Mouse (Mus musculus) neural tube, embryonic 13.5 days (tissue): ENCODE data around the gene Kcnj14. TPM values are rescaled to one million over a fixed set of nuclear protein-coding genes. Genes with fewer than 3 reads are reported as not detected.

Experiments used
- ATAC-seq: fragments of 200-750 bp; cut with Nextera tagmentation; 2 replicates; pipeline ENCODE4 v1.8.0; 2017; ENCODE audit warnings: low read depth, mild to moderate bottlenecking, moderate TSS enrichment, moderate library complexity
- H3K27ac ChIP-seq: fragments of 300-500 bp; sonication (generic); replicated peaks from 2 replicates; pipeline ENCODE4 v1.5.1; 2015; ENCODE audit warnings: moderate library complexity, mild to moderate bottlenecking, inconsistent platforms
- H3K27me3 ChIP-seq: fragments of 300-500 bp; sonication (generic); 2 replicates; pipeline ENCODE4 v1.6.1; 2015; ENCODE audit warnings: mild to moderate bottlenecking, inconsistent platforms
- H3K36me3 ChIP-seq: fragments of 300-500 bp; sonication (generic); 2 replicates; pipeline ENCODE4 v1.6.1; 2015; ENCODE audit warnings: mild to moderate bottlenecking, inconsistent platforms
- H3K4me1 ChIP-seq: fragments of 300-500 bp; sonication (generic); replicated peaks from 2 replicates; pipeline ENCODE4 v1.6.1; 2015; ENCODE audit warnings: inconsistent platforms
- H3K4me2 ChIP-seq: fragments of 300-500 bp; sonication (generic); 2 replicates; pipeline ENCODE4 v1.6.1; 2015; ENCODE audit warnings: inconsistent platforms, mild to moderate bottlenecking, moderate library complexity
- H3K4me3 ChIP-seq: fragments of 300-500 bp; sonication (generic); 2 replicates; pipeline ENCODE4 v1.5.1; 2015; ENCODE audit warnings: mild to moderate bottlenecking, inconsistent platforms
- H3K9ac ChIP-seq: fragments of 300-500 bp; sonication (generic); 2 replicates; pipeline ENCODE4 v1.6.1; 2015; ENCODE audit warnings: moderate library complexity, mild to moderate bottlenecking, inconsistent platforms
- H3K9me3 ChIP-seq: fragments of 300-500 bp; sonication (generic); 2 replicates; pipeline ENCODE4 v1.6.1; 2016; ENCODE audit warnings: inconsistent platforms
- WGBS: fragments of 180-500 bp; shearing (Covaris S2); methylation state at CpG from one replicate; pipeline ENCODE4 v1.1.7; 2015; 5-methylcytosine and 5-hydroxymethylcytosine counted together
- polyA plus RNA-seq: library from polyadenylated mRNA; unstranded; fragments of >200 nt; fragmentation: Nextera tagmentation; extraction: Ambion mirVana; gene quantifications from 2 replicates; pipeline ENCODE4 v1.2.1, GENCODE M21; 2015

The Kcnj14 gene
- polyA plus RNA-seq, 1 experiment from 2014 or later, result 0.93 TPM

GRCm38 (mm10) chr7:45787642-45788041, 36.9 kb downstream of the Kcnj14 start:
- Histone ChIP-seq H3K27me3 (peaks cover 3% of the 10 kb centered on the region), H3K27ac (peak overlapping the region; percentile 7; the same call in 1 of the 2 replicates), H3K9ac (peak overlapping the region; percentile 97; the same call in 1 of the 2 replicates), H3K36me3 (peaks cover 56% of the 10 kb centered on the region), H3K4me2 (peak overlapping the region; percentile 92), H3K9me3 (no peaks in the 10 kb centered on the region), H3K4me1 (peaks cover 43% of the 10 kb centered on the region), H3K4me3 (peak overlapping the region; percentile 83)
- WGBS, result 86% methylated on average over 22 of the region's 22 CpGs
- ATAC-seq, result no peak

- Histone ChIP-seq H3K27ac (peak overlapping the region; percentile 98), H3K4me2 (peak overlapping the region; percentile 92), H3K9me3 (no peaks in the 10 kb centered on the region), H3K4me1 (peaks cover 43% of the 10 kb centered on the region), H3K27me3 (peaks cover 6% of the 10 kb centered on the region), H3K4me3 (peak overlapping the region; percentile 83), H3K9ac (peak overlapping the region; percentile 97), H3K36me3 (peaks cover 48% of the 10 kb centered on the region)
- ATAC-seq, result peak; percentile 14; the same call in 1 of the 2 replicates
- WGBS, result 6% methylated on average over 17 of the region's 17 CpGs
Observed at GRCm38 (mm10) chr7:45786661-45787413, 37.7 kb downstream of the Kcnj14 start.

GRCm38 (mm10) chr7:45786136-45786578, 38.4 kb downstream of the Kcnj14 start:
- Histone ChIP-seq H3K4me2 (peak overlapping the region; percentile 92), H3K36me3 (peaks cover 41% of the 10 kb centered on the region), H3K9ac (peak overlapping the region; percentile 97), H3K27ac (peak overlapping the region; percentile 98), H3K4me3 (peak overlapping the region; percentile 83), H3K9me3 (no peaks in the 10 kb centered on the region), H3K27me3 (peaks cover 6% of the 10 kb centered on the region), H3K4me1 (peaks cover 43% of the 10 kb centered on the region)
- ATAC-seq, result peak; percentile 37
- 1% methylated on average over 14 of the region's 14 CpGs for WGBS

GRCm38 (mm10) chr7:45785388-45786135, 39.0 kb downstream of the Kcnj14 start:
- H3K27me3 ChIP-seq, result peaks cover 6% of the 10 kb centered on the region
- WGBS, result 1% methylated on average over 39 of the region's 42 CpGs
- H3K27ac ChIP-seq, result peak overlapping the region; percentile 98
- peaks cover 43% of the 10 kb centered on the region for H3K4me1 ChIP-seq
- peak overlapping the region; percentile 92 for H3K4me2 ChIP-seq
- H3K9ac ChIP-seq, result peak overlapping the region; percentile 97
- peak overlapping the region; percentile 83 for H3K4me3 ChIP-seq
- no peaks in the 10 kb centered on the region for H3K9me3 ChIP-seq
- ATAC-seq, result peak; percentile 52
- peaks cover 35% of the 10 kb centered on the region for H3K36me3 ChIP-seq

- Histone ChIP-seq H3K4me2 (peak within 1 kb of the TSS; percentile 92), H3K4me3 (peak within 1 kb of the TSS; percentile 83), H3K9ac (peak within 1 kb of the TSS; percentile 97), H3K27ac (peak within 1 kb of the TSS; percentile 98), H3K4me1 (peaks cover 44% of the 10 kb centered on the region), H3K9me3 (no peaks in the 10 kb centered on the region), H3K36me3 (peaks cover 27% of the 10 kb centered on the region), H3K27me3 (peaks cover 6% of the 10 kb centered on the region)
- 17% methylated on average over 20 of the region's 20 CpGs for WGBS
- ATAC-seq, result peak; percentile 68
Observed at GRCm38 (mm10) chr7:45784524-45785372, 39.8 kb downstream of the Kcnj14 start, which contains the start of gene Sult2b1. Gene Sult2b1 (minus strand): TSS chr7:45784669.

GRCm38 (mm10) chr7:45783511-45784091, 41.0 kb downstream of the Kcnj14 start, which contains the start of gene Lmtk3:
Gene Lmtk3 (plus strand): TSS chr7:45783738.
- Histone ChIP-seq H3K4me1 (peaks cover 52% of the 10 kb centered on the region), H3K9ac (peak within 1 kb of the TSS; percentile 97), H3K36me3 (peaks cover 15% of the 10 kb centered on the region), H3K4me2 (peak within 1 kb of the TSS; percentile 92), H3K9me3 (no peaks in the 10 kb centered on the region), H3K27ac (peak within 1 kb of the TSS; percentile 98), H3K4me3 (peak within 1 kb of the TSS; percentile 83), H3K27me3 (peaks cover 6% of the 10 kb centered on the region)
- peak; percentile 38 for ATAC-seq
- under 1% methylated on average over 38 of the region's 38 CpGs for WGBS

- Histone ChIP-seq H3K4me3 (no peak overlapping the region), H3K9ac (no peak overlapping the region), H3K9me3 (no peaks in the 10 kb centered on the region), H3K27ac (no peak overlapping the region), H3K4me1 (peaks cover 39% of the 10 kb centered on the region), H3K27me3 (peaks cover 10% of the 10 kb centered on the region), H3K36me3 (peaks cover 2% of the 10 kb centered on the region; the same call in 1 of the 2 replicates), H3K4me2 (no peak overlapping the region)
- no peak for ATAC-seq
- 77% methylated on average over 4 of the region's 4 CpGs for WGBS
Observed at GRCm38 (mm10) chr7:45782271-45782670, 42.3 kb downstream of the Kcnj14 start.

- Histone ChIP-seq H3K27me3 (peaks cover 14% of the 10 kb centered on the region), H3K9ac (peak overlapping the region; percentile 22; the same call in 1 of the 2 replicates), H3K4me2 (peak overlapping the region; percentile 24), H3K27ac (no peak overlapping the region), H3K4me1 (peaks cover 17% of the 10 kb centered on the region), H3K36me3 (no peaks in the 10 kb centered on the region), H3K9me3 (no peaks in the 10 kb centered on the region), H3K4me3 (no peak overlapping the region)
- no peak for ATAC-seq
- WGBS, result 23% methylated on average over 22 of the region's 22 CpGs
Observed at GRCm38 (mm10) chr7:45779081-45779641, 45.4 kb downstream of the Kcnj14 start.

GRCm38 (mm10) chr7:45775237-45775636, 49.3 kb downstream of the Kcnj14 start:
- no peak overlapping the region for H3K4me2 ChIP-seq
- H3K9me3 ChIP-seq, result no peaks in the 10 kb centered on the region
- H3K4me3 ChIP-seq, result no peak overlapping the region
- no peak for ATAC-seq
- H3K9ac ChIP-seq, result no peak overlapping the region
- 83% methylated on average over 7 of the region's 7 CpGs for WGBS
- H3K27me3 ChIP-seq, result peaks cover 21% of the 10 kb centered on the region; the same call in 1 of the 2 replicates
- no peaks in the 10 kb centered on the region for H3K36me3 ChIP-seq
- H3K4me1 ChIP-seq, result peaks cover 8% of the 10 kb centered on the region; the same call in 1 of the 2 replicates
- H3K27ac ChIP-seq, result no peak overlapping the region

- no peak overlapping the region for H3K9ac ChIP-seq
- H3K4me2 ChIP-seq, result no peak overlapping the region
- ATAC-seq, result no peak
- H3K36me3 ChIP-seq, result no peaks in the 10 kb centered on the region
- no peaks in the 10 kb centered on the region for H3K9me3 ChIP-seq
- no peak overlapping the region for H3K4me3 ChIP-seq
- H3K27ac ChIP-seq, result no peak overlapping the region
- no peaks in the 10 kb centered on the region for H3K4me1 ChIP-seq
- peaks cover 17% of the 10 kb centered on the region; the same call in 1 of the 2 replicates for H3K27me3 ChIP-seq
- 71% methylated on average over 4 of the region's 4 CpGs for WGBS
Observed at GRCm38 (mm10) chr7:45771101-45771500, 53.5 kb downstream of the Kcnj14 start.
